Mouse (Mus musculus): ENCODE measurements around the gene Rab1b. TPM values are rescaled to one million over a fixed set of nuclear protein-coding genes. Genes with fewer than 3 reads are reported as not detected.

Rab1b gene
- polyA plus RNA-seq, 1 experiment: 212 TPM

DNA sequence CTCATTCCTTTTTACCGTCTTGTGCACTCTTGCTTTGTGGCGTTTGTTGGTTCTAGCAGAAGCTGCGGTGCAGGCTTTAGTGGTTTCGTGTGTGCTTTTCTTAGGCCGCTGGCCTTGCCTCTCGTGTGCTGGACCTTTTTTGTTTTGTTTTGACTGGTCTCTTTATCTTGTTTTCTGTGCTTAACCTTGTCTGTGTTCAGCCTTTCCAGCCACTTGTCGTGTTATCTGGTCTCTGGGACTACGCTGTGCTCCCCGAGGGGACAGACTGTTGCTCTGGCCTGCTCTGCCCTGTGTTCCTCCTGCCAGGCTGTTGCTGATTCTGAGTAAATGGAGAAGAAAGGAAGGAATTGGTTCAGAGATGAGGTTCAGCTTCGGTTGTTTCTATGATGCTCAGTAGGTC is 15.6 kb upstream of the Rab1b start:
- Histone ChIP-seq H3K79me2 (ENCODE audit: control insufficient read depth, insufficient read depth) (peaks cover 3% of the 10 kb centered on the region), H3ac (ENCODE audit: control insufficient read depth, insufficient read length, low read depth) (no peak overlapping the region), H3K27me3 (ENCODE audit: control insufficient read depth, insufficient read depth, insufficient read length) (peaks cover 12% of the 10 kb centered on the region), H3K79me3 (ENCODE audit: low read depth) (no peaks in the 10 kb centered on the region), H3K36me3 (ENCODE audit: control insufficient read depth, insufficient read depth) (no peaks in the 10 kb centered on the region), H3K4me3 (ENCODE audit: insufficient read depth, poor library complexity, severe bottlenecking) (no peak overlapping the region)
- TF ChIP-seq MAX (IDR thresholded peaks at IDR 0.05): no peak
- no peak for TF ChIP-seq CEBPB (IDR thresholded peaks at IDR 0.05; ENCODE audit: low read depth)
- no peak for TF ChIP-seq USF1 (IDR thresholded peaks at IDR 0.05; ENCODE audit: low read depth)

- Histone ChIP-seq H3K79me3 (ENCODE audit: low read depth) (no peaks in the 10 kb centered on the region), H3K36me3 (ENCODE audit: control insufficient read depth, insufficient read depth) (no peaks in the 10 kb centered on the region), H3ac (ENCODE audit: control insufficient read depth, insufficient read length, low read depth) (peak within 1 kb of the TSS; percentile 89), H3K27me3 (ENCODE audit: control insufficient read depth, insufficient read depth, insufficient read length) (peaks cover under 1% of the 10 kb centered on the region), H3K4me3 (ENCODE audit: insufficient read depth, poor library complexity, severe bottlenecking) (peak within 1 kb of the TSS; percentile 72), H3K79me2 (ENCODE audit: control insufficient read depth, insufficient read depth) (peaks cover 10% of the 10 kb centered on the region)
- TF ChIP-seq MYOG (IDR thresholded peaks at IDR 0.05; ENCODE audit: control insufficient read depth, extremely low read depth, insufficient read length): no peak
- TF ChIP-seq FOSL1 (IDR thresholded peaks at IDR 0.05; ENCODE audit: insufficient read depth, low read length, poor library complexity, severe bottlenecking): no peak
- TF ChIP-seq CEBPB (IDR thresholded peaks at IDR 0.05; ENCODE audit: low read depth): no peak
- TF ChIP-seq MAX (IDR thresholded peaks at IDR 0.05): no peak
- TF ChIP-seq CTCF (IDR thresholded peaks at IDR 0.05; ENCODE audit: control insufficient read depth, insufficient read depth, insufficient read length): no peak
- TF ChIP-seq MYOD1 (IDR thresholded peaks at IDR 0.05; ENCODE audit: control insufficient read depth, insufficient read length, low read depth): no peak
- no peak for TF ChIP-seq USF1 (IDR thresholded peaks at IDR 0.05; ENCODE audit: low read depth)
Measured at GRCm38 (mm10) chr19:5118384-5118698, 11.5 kb upstream of the Rab1b start, which contains the start of gene Klc2. Gene Klc2, minus strand, starts transcription at chr19:5118560.

GRCm38 (mm10) chr19:5117494-5118383 is 10.9 kb upstream of the Rab1b start:
- Histone ChIP-seq H3K4me3 (ENCODE audit: insufficient read depth, poor library complexity, severe bottlenecking) (peak overlapping the region; percentile 72), H3K79me3 (ENCODE audit: low read depth) (no peaks in the 10 kb centered on the region), H3K27me3 (ENCODE audit: control insufficient read depth, insufficient read depth, insufficient read length) (no peaks in the 10 kb centered on the region), H3K79me2 (ENCODE audit: control insufficient read depth, insufficient read depth) (peaks cover 10% of the 10 kb centered on the region), H3K36me3 (ENCODE audit: control insufficient read depth, insufficient read depth) (peaks cover 3% of the 10 kb centered on the region), H3ac (ENCODE audit: control insufficient read depth, insufficient read length, low read depth) (peak overlapping the region; percentile 89)
- TF ChIP-seq USF1 (IDR thresholded peaks at IDR 0.05; ENCODE audit: low read depth): no peak
- peak; percentile 97 for TF ChIP-seq CTCF (IDR thresholded peaks at IDR 0.05; ENCODE audit: control insufficient read depth, insufficient read depth, insufficient read length)
- no peak for TF ChIP-seq FOSL1 (IDR thresholded peaks at IDR 0.05; ENCODE audit: insufficient read depth, low read length, poor library complexity, severe bottlenecking)
- peak; percentile 66 for TF ChIP-seq MAX (IDR thresholded peaks at IDR 0.05)
- no peak for TF ChIP-seq MYOD1 (IDR thresholded peaks at IDR 0.05; ENCODE audit: control insufficient read depth, insufficient read length, low read depth)

DNA sequence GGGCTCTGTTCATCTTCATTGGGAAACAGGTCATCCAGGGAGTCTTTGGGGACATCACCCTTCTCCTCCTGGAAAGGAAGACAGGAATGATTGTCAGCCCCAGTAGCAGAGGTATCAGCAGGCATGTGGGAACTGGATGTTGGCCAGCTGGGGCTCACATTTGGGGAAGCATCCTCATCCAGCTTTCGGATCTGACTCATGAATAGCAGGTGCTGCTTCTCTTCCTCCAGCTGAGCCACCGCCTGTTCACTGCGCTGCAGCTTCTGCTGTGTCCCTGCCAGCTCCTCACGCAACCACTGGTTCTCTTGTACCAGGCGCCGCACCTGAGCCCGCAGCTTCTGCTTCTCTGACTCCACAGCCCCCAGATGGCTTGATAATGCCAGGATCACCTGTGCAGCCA is 6.9 kb upstream of the Rab1b start:
- Histone ChIP-seq H3K4me3 (ENCODE audit: insufficient read depth, poor library complexity, severe bottlenecking) (no peak overlapping the region), H3K79me3 (ENCODE audit: low read depth) (no peaks in the 10 kb centered on the region), H3K27me3 (ENCODE audit: control insufficient read depth, insufficient read depth, insufficient read length) (no peaks in the 10 kb centered on the region), H3K79me2 (ENCODE audit: control insufficient read depth, insufficient read depth) (peaks cover 10% of the 10 kb centered on the region), H3ac (ENCODE audit: control insufficient read depth, insufficient read length, low read depth) (no peak overlapping the region), H3K36me3 (ENCODE audit: control insufficient read depth, insufficient read depth) (peaks cover 33% of the 10 kb centered on the region)
- TF ChIP-seq USF1 (IDR thresholded peaks at IDR 0.05; ENCODE audit: low read depth): no peak
- TF ChIP-seq MYOD1 (IDR thresholded peaks at IDR 0.05; ENCODE audit: control insufficient read depth, insufficient read length, low read depth): no peak
- TF ChIP-seq MAX (IDR thresholded peaks at IDR 0.05): no peak
- TF ChIP-seq CTCF (IDR thresholded peaks at IDR 0.05; ENCODE audit: control insufficient read depth, insufficient read depth, insufficient read length): no peak
- no peak for TF ChIP-seq CEBPB (IDR thresholded peaks at IDR 0.05; ENCODE audit: low read depth)
- TF ChIP-seq FOSL1 (IDR thresholded peaks at IDR 0.05; ENCODE audit: insufficient read depth, low read length, poor library complexity, severe bottlenecking): no peak
- no peak for TF ChIP-seq MYOG (IDR thresholded peaks at IDR 0.05; ENCODE audit: control insufficient read depth, extremely low read depth, insufficient read length)

DNA sequence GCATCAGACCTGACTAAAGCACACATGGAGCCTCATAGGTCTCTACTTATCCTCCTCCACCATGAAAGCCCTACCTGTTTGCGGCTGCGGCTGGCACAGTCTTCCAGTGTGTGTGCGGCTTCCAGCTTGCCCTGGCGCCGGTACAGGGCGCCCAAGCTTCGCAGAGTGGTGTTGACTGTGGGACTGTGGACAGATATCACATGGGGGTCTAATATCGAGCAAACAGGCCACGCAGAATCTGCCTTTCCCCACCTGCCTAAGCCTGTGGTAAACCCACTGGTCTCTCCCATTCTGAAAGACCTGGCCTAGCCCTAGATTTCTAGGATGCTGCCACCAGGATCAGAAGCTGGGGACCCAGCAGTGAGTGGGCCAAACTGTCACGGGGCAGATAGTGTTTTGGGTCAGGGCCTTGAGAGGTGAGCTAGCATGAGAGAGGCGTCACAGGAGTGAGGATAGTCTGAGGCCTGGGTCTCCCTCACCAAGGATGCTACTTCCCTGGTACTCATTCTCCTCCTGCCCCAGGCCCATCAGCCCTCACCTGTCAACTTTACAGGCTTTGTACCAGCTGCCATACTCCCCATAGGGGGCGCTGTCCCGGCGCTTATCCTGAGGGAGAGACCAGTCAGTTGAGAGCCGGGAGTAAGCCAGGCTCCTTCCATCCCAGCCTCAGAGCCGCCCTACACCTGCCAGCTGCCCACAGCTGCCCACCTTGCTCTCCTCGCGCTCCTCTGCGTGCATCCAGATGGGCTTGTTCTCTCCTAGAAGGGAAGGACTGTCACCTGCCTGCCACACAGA is 3.0 kb upstream of the Rab1b start:
- Histone ChIP-seq H3K79me3 (ENCODE audit: low read depth) (peaks cover 10% of the 10 kb centered on the region), H3K79me2 (ENCODE audit: control insufficient read depth, insufficient read depth) (peaks cover 19% of the 10 kb centered on the region), H3K27me3 (ENCODE audit: control insufficient read depth, insufficient read depth, insufficient read length) (no peaks in the 10 kb centered on the region), H3K4me3 (ENCODE audit: insufficient read depth, poor library complexity, severe bottlenecking) (no peak overlapping the region), H3K36me3 (ENCODE audit: control insufficient read depth, insufficient read depth) (peaks cover 37% of the 10 kb centered on the region), H3ac (ENCODE audit: control insufficient read depth, insufficient read length, low read depth) (no peak overlapping the region)
- TF ChIP-seq MYOD1 (IDR thresholded peaks at IDR 0.05; ENCODE audit: control insufficient read depth, insufficient read length, low read depth) (no peak), CEBPB (IDR thresholded peaks at IDR 0.05; ENCODE audit: low read depth) (no peak), MYOG (IDR thresholded peaks at IDR 0.05; ENCODE audit: control insufficient read depth, extremely low read depth, insufficient read length) (no peak), FOSL1 (IDR thresholded peaks at IDR 0.05; ENCODE audit: insufficient read depth, low read length, poor library complexity, severe bottlenecking) (no peak), MAX (IDR thresholded peaks at IDR 0.05) (no peak), CTCF (IDR thresholded peaks at IDR 0.05; ENCODE audit: control insufficient read depth, insufficient read depth, insufficient read length) (no peak), USF1 (IDR thresholded peaks at IDR 0.05; ENCODE audit: low read depth) (no peak)
